Mouse (Mus musculus): ENCODE data around the gene Znrf3. TPM values are rescaled to one million over a fixed set of nuclear protein-coding genes. Genes with fewer than 3 reads are reported as not detected.
A peak's percentile ranks its signal among the peaks of the same experiment; 100 is the strongest.
"Not testable (repeated sequence)": the region's sequence is repeated elsewhere in the genome, so short reads cannot be mapped to it uniquely, and the experiment has no call there.

Gene Znrf3
- polyA plus RNA-seq, 1 experiment = 2.0 TPM

- WGBS = 86% methylated on average over 3 of the region's 3 CpGs
- Histone ChIP-seq H3K27ac (ENCODE audit: control insufficient read depth, insufficient read depth, low read depth, low read length, poor library complexity) (no peak overlapping the region), H3K4me1 (ENCODE audit: control insufficient read depth, insufficient read depth, low read length) (no peaks in the 10 kb centered on the region), H3K4me3 (replicated peaks; ENCODE audit: control insufficient read depth, low read depth, low read length) (no peak overlapping the region)
- TF ChIP-seq POLR2A (IDR thresholded peaks at IDR 0.05; ENCODE audit: borderline replicate concordance, control insufficient read depth, low read depth, low read length) (no peak), CTCF (IDR thresholded peaks at IDR 0.05; ENCODE audit: control insufficient read depth, insufficient read depth, low read length) (no peak)
These were observed 34.2 kb upstream of the Znrf3 start for GRCm38 (mm10) chr11:5478831-5479230.

- no peak overlapping the region for H3K4me3 ChIP-seq (replicated peaks; ENCODE audit: control insufficient read depth, low read depth, low read length)
- TF ChIP-seq CTCF (IDR thresholded peaks at IDR 0.05; ENCODE audit: control insufficient read depth, insufficient read depth, low read length) (no peak), POLR2A (IDR thresholded peaks at IDR 0.05; ENCODE audit: borderline replicate concordance, control insufficient read depth, low read depth, low read length) (no peak)
- WGBS = 74% methylated on average over 7 of the region's 7 CpGs
- H3K4me1 ChIP-seq (ENCODE audit: control insufficient read depth, insufficient read depth, low read length) = no peaks in the 10 kb centered on the region
- H3K27ac ChIP-seq (ENCODE audit: control insufficient read depth, insufficient read depth, low read depth, low read length, poor library complexity) = no peak overlapping the region
These were observed 33.5 kb upstream of the Znrf3 start for GRCm38 (mm10) chr11:5478193-5478592.

GRCm38 (mm10) chr11:5476806-5477205 lies 32.2 kb upstream of the Znrf3 start:
- no peak overlapping the region for H3K27ac ChIP-seq (ENCODE audit: control insufficient read depth, insufficient read depth, low read depth, low read length, poor library complexity)
- 82% methylated on average over 4 of the region's 4 CpGs for WGBS
- no peak for TF ChIP-seq POLR2A (IDR thresholded peaks at IDR 0.05; ENCODE audit: borderline replicate concordance, control insufficient read depth, low read depth, low read length)
- TF ChIP-seq CTCF (IDR thresholded peaks at IDR 0.05; ENCODE audit: control insufficient read depth, insufficient read depth, low read length) = no peak
- no peak overlapping the region for H3K4me3 ChIP-seq (replicated peaks; ENCODE audit: control insufficient read depth, low read depth, low read length)
- no peaks in the 10 kb centered on the region for H3K4me1 ChIP-seq (ENCODE audit: control insufficient read depth, insufficient read depth, low read length)

- H3K4me1 ChIP-seq (ENCODE audit: control insufficient read depth, insufficient read depth, low read length); H3K27ac ChIP-seq (ENCODE audit: control insufficient read depth, insufficient read depth, low read depth, low read length, poor library complexity); H3K4me3 ChIP-seq (replicated peaks; ENCODE audit: control insufficient read depth, low read depth, low read length): not testable (repeated sequence)
- 85% methylated on average over 2 of the region's 2 CpGs for WGBS
These were observed 31.0 kb upstream of the Znrf3 start for GRCm38 (mm10) chr11:5475556-5476118.

GRCm38 (mm10) chr11:5474130-5474529 lies 29.5 kb upstream of the Znrf3 start:
- H3K27ac ChIP-seq (ENCODE audit: control insufficient read depth, insufficient read depth, low read depth, low read length, poor library complexity) = no peak overlapping the region
- 11% methylated on average over 5 of the region's 5 CpGs for WGBS
- no peaks in the 10 kb centered on the region; the same call in 1 of the 2 replicates for H3K4me1 ChIP-seq (ENCODE audit: control insufficient read depth, insufficient read depth, low read length)
- TF ChIP-seq POLR2A (IDR thresholded peaks at IDR 0.05; ENCODE audit: borderline replicate concordance, control insufficient read depth, low read depth, low read length) (no peak), CTCF (IDR thresholded peaks at IDR 0.05; ENCODE audit: control insufficient read depth, insufficient read depth, low read length) (no peak)
- no peak overlapping the region for H3K4me3 ChIP-seq (replicated peaks; ENCODE audit: control insufficient read depth, low read depth, low read length)

GRCm38 (mm10) chr11:5470055-5470454 lies 25.4 kb upstream of the Znrf3 start:
- H3K4me1 ChIP-seq (ENCODE audit: control insufficient read depth, insufficient read depth, low read length) = no peaks in the 10 kb centered on the region; the same call in 1 of the 2 replicates
- WGBS = 88% methylated on average over 3 of the region's 3 CpGs
- no peak overlapping the region for H3K27ac ChIP-seq (ENCODE audit: control insufficient read depth, insufficient read depth, low read depth, low read length, poor library complexity)
- H3K4me3 ChIP-seq (replicated peaks; ENCODE audit: control insufficient read depth, low read depth, low read length) = no peak overlapping the region
- TF ChIP-seq POLR2A (IDR thresholded peaks at IDR 0.05; ENCODE audit: borderline replicate concordance, control insufficient read depth, low read depth, low read length) = no peak
- TF ChIP-seq CTCF (IDR thresholded peaks at IDR 0.05; ENCODE audit: control insufficient read depth, insufficient read depth, low read length) = no peak

GRCm38 (mm10) chr11:5469084-5469483 lies 24.4 kb upstream of the Znrf3 start:
- no peaks in the 10 kb centered on the region; the same call in 1 of the 2 replicates for H3K4me1 ChIP-seq (ENCODE audit: control insufficient read depth, insufficient read depth, low read length)
- H3K4me3 ChIP-seq (replicated peaks; ENCODE audit: control insufficient read depth, low read depth, low read length) = no peak overlapping the region
- 87% methylated on average over 3 of the region's 3 CpGs for WGBS
- no peak for TF ChIP-seq POLR2A (IDR thresholded peaks at IDR 0.05; ENCODE audit: borderline replicate concordance, control insufficient read depth, low read depth, low read length)
- peak; percentile 53 for TF ChIP-seq CTCF (IDR thresholded peaks at IDR 0.05; ENCODE audit: control insufficient read depth, insufficient read depth, low read length)
- no peak overlapping the region for H3K27ac ChIP-seq (ENCODE audit: control insufficient read depth, insufficient read depth, low read depth, low read length, poor library complexity)

- Histone ChIP-seq H3K4me3 (replicated peaks; ENCODE audit: control insufficient read depth, low read depth, low read length) (no peak overlapping the region), H3K27ac (ENCODE audit: control insufficient read depth, insufficient read depth, low read depth, low read length, poor library complexity) (no peak overlapping the region), H3K4me1 (ENCODE audit: control insufficient read depth, insufficient read depth, low read length) (no peaks in the 10 kb centered on the region; the same call in 1 of the 2 replicates)
- TF ChIP-seq POLR2A (IDR thresholded peaks at IDR 0.05; ENCODE audit: borderline replicate concordance, control insufficient read depth, low read depth, low read length) (no peak), CTCF (IDR thresholded peaks at IDR 0.05; ENCODE audit: control insufficient read depth, insufficient read depth, low read length) (no peak)
- WGBS = 55% methylated on average over 2 of the region's 2 CpGs
These were observed 23.8 kb upstream of the Znrf3 start for GRCm38 (mm10) chr11:5468471-5468870.

GRCm38 (mm10) chr11:5451923-5452322 lies 7.3 kb upstream of the Znrf3 start:
- no peak overlapping the region for H3K27ac ChIP-seq (ENCODE audit: control insufficient read depth, insufficient read depth, low read depth, low read length, poor library complexity)
- 67% methylated on average over 6 of the region's 6 CpGs for WGBS
- no peak overlapping the region for H3K4me3 ChIP-seq (replicated peaks; ENCODE audit: control insufficient read depth, low read depth, low read length)
- H3K4me1 ChIP-seq (ENCODE audit: control insufficient read depth, insufficient read depth, low read length) = no peaks in the 10 kb centered on the region
- TF ChIP-seq CTCF (IDR thresholded peaks at IDR 0.05; ENCODE audit: control insufficient read depth, insufficient read depth, low read length) = no peak
- TF ChIP-seq POLR2A (IDR thresholded peaks at IDR 0.05; ENCODE audit: borderline replicate concordance, control insufficient read depth, low read depth, low read length) = no peak

All from bone marrow, adult 2 months (tissue).